Mouse (Mus musculus): ENCODE measurements around the gene Ctla4.
A peak's percentile ranks its signal among the peaks of the same experiment; 100 is the strongest.

Gene Ctla4

DNA sequence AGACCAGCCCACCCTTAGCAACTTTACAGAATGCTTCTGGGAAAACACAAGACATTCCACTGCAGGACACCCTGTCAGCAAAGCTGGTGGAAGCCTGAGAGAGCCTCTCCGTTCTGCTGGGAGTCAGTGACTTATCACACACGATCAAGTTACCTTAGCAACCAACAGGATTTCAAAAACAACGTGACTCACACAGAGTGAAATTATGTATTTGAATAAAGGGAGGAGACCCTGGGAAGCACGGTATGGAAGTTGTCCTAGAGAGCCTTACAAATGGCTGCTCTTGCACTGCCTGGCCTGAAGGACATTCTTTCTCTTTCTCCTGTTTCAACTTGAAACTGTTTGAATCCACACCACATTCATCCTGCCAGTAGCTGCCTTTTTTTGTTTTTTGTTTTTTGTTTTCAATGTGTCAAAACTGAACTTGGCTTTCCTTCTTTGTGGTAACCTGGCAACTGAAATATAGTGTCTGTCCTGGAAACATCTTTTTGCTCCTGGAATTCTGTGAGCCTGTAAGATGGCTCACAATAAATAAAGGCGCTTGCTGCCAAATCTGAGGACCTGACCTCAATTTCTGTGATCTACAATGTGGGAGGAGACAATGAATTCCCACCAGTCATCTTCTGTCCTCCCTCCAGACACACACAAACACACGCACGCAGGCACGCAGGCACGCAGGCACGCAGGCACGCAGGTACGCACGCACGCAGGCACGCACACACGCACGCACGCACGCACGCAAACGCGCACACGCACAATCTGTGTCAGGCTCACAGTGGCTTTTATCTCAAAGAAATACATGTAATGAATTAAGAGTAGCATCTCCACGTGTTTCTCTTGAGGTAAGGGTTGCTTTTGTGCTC is 33.9 kb downstream of the Ctla4 start:
- DNase-seq (ENCODE audit: low spot score in 2 of 2), result no peak

DNA sequence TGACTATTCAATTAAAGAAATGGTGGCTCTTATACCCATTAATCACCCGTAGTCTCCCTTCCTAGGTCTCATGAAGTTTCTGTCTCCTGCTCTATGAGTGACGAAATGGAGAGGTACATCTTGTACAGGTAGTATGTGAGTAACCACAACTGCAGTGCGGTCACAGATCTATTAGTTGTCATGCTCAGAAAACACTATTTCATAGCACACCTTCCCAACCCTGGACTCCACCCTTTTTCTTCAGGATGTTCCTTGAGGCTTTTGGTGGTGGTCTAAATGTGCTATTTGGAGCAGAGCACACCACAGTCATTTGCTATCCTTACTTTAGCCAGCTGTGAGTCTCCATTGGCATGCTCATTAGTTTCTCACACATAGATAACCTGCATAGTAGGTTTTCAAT is 42.2 kb downstream of the Ctla4 start:
- no peak for DNase-seq (ENCODE audit: low spot score in 2 of 2)

DNA sequence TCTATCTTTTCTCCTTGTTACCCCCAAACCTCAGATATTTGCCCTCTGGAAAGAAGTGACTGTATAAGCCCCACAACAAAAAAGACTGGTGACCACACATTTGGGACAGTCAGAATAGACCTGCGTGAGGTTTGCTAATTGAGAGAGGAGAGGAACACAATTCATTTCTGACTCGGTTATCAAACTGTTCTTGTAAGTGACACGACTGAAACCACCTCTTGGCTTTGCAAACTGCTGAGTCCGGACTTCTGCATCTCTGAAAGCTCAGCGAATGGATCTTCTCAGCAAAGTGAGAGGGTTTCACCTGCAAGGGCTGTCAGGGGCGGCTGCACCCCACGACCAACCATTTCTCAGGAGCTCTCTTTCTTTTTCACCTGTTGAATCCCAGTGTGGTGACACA is 43.6 kb downstream of the Ctla4 start:
- no peak for DNase-seq (ENCODE audit: low spot score in 2 of 2)

DNA sequence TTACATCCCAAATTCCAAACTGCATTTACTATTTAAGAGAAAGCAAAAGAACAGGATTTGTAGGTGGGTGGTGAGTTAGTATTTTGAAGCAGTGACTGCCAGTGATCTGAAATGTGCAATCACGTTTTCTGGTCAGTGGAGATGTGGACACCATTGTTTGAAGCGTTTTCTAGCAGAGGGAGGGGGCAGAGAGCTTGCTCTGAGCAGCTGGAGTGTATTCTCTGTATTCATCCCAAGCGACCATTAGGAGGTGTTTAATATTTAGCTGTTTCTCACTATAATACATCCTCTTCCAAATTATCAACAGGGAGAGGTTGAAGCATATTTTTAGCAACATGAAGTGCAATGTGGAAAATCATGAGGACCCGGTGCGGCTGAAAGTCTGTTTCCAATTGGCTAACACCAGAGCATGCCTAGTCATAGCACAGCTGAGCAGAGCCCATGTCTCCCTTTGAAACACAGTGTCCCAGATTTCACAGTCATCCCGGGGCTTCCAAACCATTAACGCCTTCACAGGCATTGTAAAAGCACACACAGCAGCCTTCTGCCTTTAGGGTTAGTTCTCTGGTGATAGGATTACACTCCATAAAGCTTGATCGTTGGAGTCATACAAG is 49.3 kb downstream of the Ctla4 start:
- DNase-seq (ENCODE audit: low spot score in 2 of 2), result no peak

DNA sequence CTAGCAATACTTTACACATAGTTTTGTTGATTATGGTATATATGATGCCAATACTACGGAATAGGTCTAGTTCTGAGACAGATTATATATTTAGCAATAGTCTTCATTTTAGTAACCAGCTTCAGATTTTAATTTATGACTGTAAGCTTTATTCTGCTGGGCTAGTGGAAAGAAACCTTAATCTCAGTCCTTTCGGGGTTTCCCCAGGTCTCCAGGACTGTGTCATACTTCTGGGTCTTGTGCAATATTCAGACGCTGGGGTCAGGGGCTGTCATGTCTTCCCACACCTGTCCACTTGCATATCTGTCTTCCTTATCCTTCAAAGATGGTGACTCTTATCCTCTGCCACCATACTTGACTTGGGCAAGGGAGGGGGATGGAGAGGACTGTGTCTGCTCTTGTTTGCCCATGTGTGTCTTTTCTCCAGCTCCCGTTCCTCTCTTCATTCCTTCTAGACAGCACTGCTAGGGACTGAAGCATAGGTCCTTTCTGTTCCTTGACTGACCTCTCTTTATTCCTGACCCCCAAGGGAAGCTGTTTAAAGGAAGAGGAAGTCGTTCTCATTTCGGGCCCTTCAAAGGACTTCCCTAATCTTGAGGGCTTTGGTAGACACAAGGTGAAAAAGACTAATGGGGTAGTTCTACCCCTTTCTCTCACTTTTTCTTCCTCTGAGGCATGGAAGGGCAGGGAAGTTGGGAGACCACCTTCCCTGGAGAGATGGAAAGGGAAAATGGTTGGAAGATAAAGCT is 50.3 kb downstream of the Ctla4 start:
- DNase-seq (ENCODE audit: low spot score in 2 of 2), result no peak

DNA sequence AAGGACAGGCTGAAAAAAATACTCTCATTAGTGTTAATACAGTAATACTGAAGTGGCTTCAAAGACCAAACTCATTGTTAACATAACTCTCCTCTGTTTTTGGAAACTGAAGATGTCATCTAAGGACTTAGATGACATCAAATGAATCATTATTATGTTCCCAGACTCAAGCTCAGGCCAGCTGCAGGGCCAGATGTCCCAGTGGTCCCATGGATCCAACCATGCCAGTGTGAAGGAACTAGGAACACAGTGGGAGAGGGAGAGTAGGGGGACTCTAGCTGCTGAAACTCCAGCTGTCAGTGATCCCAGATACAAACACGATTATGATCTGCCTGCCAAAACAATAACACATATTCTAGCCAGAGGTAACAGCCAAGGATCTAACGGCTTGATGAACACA is 51.5 kb downstream of the Ctla4 start:
- no peak for DNase-seq (ENCODE audit: low spot score in 2 of 2)

DNA sequence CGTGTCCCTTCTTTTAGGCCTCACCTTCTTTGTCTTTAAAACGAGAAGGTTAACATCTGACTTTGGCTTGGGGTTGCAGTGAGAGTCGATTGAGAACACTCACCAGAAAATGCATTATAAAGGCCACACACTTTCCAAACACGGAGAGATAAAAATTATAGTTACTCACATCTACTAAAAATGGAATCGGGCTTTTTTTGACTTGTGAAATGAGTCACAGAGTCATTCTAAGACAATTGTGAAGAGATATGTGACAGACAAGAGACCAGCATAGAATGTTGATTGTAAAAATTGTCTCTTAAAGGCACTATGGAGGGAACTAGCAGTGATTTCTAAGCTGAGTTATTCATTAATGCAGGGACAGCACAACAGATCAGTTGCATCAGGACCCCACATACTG is 52.2 kb downstream of the Ctla4 start:
- DNase-seq (ENCODE audit: low spot score in 2 of 2), result no peak

DNA sequence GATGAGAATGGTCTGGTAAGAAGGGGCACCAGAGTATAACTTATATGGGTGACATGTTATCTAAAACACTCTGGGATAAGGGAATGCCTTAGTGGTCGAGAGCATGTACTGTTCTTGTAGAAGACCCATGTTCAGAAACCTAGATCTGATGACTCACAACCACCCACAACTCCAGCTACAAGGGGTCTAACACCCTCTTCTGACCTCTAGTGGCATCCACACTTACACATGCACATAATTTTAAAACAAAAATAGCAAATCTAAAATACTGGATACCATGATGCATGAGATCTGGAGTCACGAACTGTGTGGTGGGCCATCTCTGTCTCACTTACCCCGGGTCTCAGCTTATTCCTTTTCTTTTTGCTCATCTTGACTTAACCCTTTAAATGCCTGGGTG is 53.2 kb downstream of the Ctla4 start:
- no peak for DNase-seq (ENCODE audit: low spot score in 2 of 2)

DNA sequence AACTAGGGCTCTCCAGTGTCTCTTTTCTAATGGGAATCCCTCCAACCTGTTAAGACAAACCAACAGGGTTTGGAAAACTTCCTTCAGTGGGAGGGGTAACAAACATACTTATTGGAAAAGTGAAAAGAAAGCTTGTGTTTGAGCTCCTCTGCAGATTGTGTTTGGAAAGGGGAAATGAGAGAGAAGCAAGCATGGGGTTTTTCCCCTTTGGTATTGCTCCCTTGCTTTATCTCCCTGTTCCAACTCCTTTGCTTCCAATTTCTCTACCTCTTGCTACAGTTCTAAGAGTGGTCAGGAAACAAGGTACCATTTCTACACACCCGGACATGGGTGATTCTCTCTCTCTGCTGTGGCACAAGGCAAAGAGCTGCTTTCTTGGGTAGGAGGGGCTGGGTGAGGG is 53.8 kb downstream of the Ctla4 start:
- no peak for DNase-seq (ENCODE audit: low spot score in 2 of 2)

DNA sequence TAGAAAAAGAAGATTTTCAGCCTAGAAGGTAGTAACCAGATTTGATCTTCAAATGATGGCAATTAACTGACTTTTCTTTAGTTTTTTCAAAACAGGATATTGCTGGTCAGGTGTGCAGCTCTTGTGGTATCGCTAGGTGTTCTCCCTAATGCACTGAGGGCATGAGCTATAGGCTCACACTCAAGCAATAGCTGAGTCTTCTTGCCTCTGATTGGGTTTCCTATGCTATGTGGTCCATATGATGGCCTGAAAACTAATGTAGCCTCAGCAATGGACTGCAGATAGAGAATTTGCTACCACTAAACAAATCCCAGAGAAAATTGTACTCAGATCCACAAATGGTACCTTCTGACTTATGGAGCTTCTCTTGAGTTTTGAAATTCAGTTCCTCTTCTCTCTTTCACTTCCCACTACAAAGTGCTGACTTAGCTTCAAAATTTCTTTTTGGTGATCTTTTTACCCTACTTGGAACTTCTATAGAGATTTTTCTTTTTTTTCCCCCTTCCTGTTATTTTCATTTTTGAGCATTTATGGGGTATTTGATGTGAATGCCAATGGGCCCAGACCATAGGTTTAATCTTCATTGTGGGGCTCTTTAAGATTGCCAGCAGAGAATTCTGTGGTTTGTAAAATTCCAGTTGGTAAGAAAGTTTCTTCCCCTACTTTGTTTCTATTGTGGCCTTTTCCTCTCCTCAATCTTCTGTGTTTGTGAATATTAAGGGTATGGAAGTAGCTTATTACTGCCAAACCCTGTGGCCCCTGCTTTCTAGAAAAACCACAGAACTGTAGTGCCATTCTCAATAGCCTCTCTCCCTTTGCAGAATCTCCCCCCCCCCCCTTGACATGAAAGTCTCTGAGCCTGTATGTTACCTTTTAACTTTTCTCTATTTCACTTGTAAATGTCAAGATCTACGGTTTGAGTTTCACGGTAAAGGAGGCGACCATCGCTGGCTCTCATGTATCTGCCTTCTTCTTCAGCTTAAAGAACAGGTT is 54.6 kb downstream of the Ctla4 start:
- no peak for DNase-seq (ENCODE audit: low spot score in 2 of 2)

DNA sequence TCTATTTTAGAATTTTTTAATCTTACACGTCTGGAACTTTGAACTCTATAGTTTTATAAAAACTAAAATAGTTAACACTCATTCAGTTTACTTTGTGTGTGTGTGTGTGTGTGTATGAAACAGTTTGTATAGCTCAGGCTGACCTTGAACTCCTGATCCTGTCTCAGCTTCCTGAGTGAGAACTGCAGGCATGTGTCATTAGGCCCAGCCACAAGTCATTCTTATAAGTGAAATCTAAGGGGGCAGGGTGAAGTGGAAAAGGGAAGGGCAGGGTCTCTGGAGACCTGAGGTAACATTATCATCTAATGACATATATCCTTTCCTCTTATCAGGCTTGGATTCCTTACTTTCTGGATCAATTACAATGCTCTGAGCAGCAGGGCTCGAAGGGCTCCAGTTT is 56.1 kb downstream of the Ctla4 start:
- no peak for DNase-seq (ENCODE audit: low spot score in 2 of 2)

DNA sequence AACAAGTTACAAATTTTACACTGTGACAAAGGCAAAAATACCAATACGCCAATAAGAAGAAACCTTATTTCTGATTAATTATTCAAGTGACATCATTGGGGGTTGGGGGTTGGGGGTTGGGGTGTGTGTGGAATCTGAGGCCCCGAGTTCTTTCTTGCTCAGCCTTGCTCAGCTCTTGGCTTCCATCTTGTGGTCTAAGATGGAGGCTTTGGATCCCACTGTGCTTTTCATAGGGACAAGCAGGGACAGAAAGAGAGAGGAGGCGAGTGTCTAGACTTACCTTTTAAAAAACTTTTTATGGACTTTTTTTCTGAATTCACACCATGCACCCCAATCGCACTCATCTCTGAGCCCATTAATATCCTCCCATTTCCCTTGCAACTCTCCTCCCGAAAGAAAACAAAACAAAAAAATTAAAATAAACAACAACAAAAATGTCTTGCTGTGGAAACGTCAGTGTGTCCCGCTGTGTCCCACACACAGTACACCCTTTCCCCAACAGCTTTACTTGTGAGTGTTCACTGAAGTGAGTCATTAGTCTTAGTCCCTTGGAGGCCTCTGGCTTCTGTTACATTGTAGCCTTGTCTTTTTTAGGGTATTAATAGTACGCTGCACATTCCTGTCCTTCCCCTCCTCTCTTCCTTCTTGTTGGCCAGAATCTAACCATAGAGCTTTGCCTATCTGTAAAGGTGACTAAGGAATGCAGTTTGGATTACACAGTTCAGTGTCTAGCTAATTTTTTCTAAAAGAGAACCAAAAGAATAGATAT is 59.0 kb downstream of the Ctla4 start:
- DNase-seq (ENCODE audit: low spot score in 2 of 2), result no peak

DNA sequence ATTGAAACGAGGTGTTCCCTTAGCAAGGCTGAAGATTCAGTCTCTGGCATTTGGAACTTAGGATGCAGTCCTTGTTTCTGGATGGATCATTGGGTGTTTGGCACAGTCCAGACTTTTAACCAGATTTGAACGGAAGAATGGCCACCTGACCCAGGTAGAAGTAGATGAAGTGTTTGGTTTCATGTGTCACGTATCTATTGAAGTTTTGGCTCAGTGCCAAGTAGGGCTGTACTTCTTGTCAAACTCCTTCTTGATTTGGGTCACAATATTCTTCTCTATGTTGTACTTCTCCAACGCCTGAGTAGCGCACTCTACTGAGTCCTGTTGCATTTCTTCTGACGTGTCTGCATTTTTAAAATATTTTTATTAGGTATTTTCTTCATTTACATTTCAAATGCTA is 61.3 kb downstream of the Ctla4 start:
- no peak for DNase-seq (ENCODE audit: low spot score in 2 of 2)

DNA sequence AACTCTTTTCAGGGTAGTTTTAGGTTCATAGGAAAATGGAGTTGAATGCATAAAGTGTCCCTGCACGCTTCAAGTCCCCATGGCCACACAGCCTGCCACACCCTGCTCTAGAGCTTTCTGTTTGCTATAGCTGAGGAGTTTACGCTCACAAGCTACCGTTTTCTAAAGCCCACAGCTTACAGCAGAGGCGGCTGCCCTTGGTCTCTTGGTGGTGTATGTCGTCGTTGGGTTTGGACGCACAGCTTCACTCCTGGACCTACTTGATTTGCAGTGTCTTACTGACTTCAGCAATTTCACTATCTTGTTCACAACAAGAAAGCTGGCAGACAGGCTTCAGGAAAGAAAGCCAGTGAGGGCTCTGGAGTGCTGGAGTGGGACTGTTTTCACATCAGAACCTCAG is 66.2 kb downstream of the Ctla4 start:
- DNase-seq (ENCODE audit: low spot score in 2 of 2), result no peak

DNA sequence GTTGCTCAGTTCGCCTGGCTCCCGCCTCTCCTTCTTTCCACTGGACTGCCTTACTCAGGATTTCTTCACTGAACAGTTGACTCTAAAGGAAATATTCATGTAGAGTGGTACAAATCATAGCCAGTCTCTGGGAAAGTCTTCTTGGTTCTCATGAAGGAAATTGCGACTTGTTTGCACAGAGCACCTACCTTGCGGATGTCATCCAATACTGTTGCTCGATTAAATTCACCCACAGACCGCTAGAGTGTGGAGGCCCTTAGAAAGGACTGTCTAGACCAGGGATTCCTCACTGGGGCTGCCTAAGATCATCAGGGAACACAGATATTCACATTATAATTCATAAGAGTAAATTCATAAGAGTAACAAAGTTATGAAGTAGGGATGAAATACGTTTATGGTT is 66.9 kb downstream of the Ctla4 start:
- DNase-seq (ENCODE audit: low spot score in 2 of 2), result no peak

DNA sequence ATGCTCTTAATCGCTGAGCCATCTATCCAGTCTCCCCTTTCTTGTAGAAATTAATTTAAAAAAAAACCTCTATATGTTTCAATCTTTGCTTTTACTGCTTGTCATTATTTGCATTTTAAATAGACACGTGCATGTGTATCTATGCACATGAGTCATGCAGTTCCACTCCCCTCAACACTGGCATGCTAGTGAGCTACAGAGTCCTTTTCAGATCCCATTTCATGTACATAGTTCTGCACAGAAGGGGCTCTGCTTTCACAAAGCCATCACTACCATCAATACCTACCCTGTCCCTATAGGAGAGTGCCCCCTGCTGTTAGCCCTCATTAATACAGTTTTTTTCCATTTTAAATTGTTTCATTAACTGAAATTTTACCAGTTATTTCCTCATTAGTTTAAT is 68.0 kb downstream of the Ctla4 start:
- DNase-seq (ENCODE audit: low spot score in 2 of 2), result peak in 1 of 2 experiments; percentile 54

DNA sequence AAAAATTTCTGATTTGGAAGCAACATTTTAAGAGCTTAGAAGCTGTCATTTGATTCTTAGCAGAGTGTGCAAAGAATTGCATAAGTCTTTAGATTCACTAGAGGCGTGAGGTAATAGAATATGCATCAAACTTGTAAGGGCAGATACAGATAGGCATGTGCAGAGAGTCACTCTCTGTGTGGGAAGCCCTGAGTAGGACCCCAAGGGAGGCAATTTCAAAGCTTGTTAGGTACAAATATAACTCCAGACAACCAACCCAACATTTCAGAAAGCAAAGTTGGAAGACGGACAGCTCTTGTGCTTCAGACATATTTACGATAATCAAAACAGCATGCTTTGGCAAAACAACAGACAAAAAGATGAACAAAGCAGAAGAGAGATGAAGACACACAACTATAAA is 68.4 kb downstream of the Ctla4 start:
- DNase-seq (ENCODE audit: low spot score in 2 of 2), result no peak

DNA sequence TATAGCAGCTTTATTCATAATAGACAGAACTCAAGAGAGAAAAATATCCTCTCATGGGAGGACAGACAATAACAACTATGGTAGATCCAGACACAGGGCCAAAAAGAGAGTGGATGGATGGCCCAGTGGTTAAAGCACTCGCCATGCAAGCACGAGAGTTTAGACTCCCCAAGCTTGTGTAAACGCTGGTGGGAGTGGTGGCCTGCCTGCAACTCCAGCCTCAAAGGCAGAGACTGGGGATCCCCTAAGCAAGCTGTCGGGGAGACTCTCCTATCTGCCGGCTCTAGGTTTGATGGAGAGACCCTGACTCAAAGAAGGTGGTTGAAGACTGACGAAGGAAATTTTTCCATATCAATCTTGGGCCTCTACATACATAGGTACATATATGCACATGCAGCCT is 69.4 kb downstream of the Ctla4 start:
- DNase-seq (ENCODE audit: low spot score in 2 of 2), result no peak

DNA sequence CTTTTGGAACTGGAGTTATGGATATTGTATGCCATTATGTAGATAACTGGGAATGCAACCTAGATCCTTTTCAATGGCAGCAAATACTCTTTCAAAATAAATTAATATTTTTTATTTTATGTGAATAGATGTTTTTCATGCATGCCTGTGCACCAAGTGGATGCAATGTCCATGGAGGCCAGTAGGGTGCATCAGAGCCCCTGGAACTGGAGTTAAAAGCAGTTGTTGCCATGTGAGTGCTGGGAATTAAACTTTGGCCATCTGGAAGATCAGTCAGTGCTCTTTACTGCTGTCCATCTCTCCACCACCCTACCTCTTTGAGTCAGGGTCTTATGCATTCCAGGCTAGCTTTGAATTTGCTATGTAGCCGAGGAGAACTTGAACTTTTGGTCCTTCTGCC is 71.5 kb downstream of the Ctla4 start:
- peak in 1 of 2 experiments; percentile 19 for DNase-seq (ENCODE audit: low spot score in 2 of 2)

DNA sequence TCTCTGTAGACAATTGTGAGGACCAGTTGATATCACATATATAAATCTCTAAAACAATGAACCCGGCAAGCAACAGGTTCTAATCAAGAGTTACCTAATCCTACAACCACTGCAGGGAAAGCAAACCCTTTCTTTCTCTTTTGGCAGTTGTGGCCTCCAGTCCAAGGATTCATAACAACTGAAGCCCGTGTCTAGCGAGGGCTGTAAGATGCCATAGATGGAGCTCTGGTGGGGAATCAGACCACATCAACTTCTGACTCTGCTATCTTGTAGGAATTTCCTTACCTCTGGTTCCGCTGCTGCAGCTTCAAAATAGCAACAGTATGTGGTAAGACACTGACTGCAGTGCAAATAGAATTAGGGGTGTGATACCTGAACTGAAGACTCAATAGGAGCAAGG is 72.4 kb downstream of the Ctla4 start:
- no peak for DNase-seq (ENCODE audit: low spot score in 2 of 2)

DNA sequence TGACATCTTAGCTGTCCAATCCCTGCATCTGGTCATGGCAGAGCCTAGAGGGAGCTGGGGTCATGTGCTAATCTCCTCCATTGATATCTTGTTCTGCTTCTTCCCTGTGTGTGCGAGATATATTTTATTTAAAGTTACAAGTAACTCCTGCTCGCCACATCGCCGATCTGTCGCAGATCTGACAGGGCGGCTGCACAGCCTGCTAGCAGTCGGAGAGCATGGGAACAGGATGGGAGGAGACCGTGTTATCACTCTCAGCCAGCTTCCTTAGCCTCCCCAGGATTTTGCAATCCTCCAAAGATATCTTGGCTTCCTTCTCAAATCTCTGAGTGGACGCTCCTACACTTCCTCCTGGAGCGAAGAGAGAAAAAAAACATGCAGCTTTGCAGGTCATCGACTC is 73.7 kb downstream of the Ctla4 start:
- no peak for DNase-seq (ENCODE audit: low spot score in 2 of 2)

All from thymus, postnatal 10 days (tissue).